Mouse (Mus musculus) kidney, embryonic 15.5 days (tissue): ENCODE data around the gene Cep63. TPM values are rescaled to one million over a fixed set of nuclear protein-coding genes. Genes with fewer than 3 reads are reported as not detected.
A peak's percentile ranks its signal among the peaks of the same experiment; 100 is the strongest.

Source experiments
- ATAC-seq: fragments of 200-750 bp; cut with Nextera tagmentation; replicated peaks from 2 replicates; pipeline ENCODE4 v1.8.0; 2017; ENCODE audit warnings: moderate TSS enrichment; ENCODE audit not compliant: low FRiP score
- H3K27ac ChIP-seq: fragments of 300-500 bp; sonication (generic); 2 replicates; pipeline ENCODE4 v1.5.1; 2015; ENCODE audit warnings: mild to moderate bottlenecking, inconsistent platforms
- H3K27me3 ChIP-seq: fragments of 300-500 bp; sonication (generic); 2 replicates; pipeline ENCODE4 v1.6.1; 2015; ENCODE audit warnings: inconsistent platforms
- H3K36me3 ChIP-seq: fragments of 300-500 bp; sonication (generic); 2 replicates; pipeline ENCODE4 v1.6.1; 2015; ENCODE audit warnings: inconsistent platforms
- H3K4me1 ChIP-seq: fragments of 300-500 bp; sonication (generic); 2 replicates; pipeline ENCODE4 v1.6.1; 2015; ENCODE audit warnings: inconsistent platforms
- H3K4me2 ChIP-seq: fragments of 300-500 bp; sonication (generic); 2 replicates; pipeline ENCODE4 v1.6.1; 2015; ENCODE audit warnings: moderate library complexity, mild to moderate bottlenecking, inconsistent platforms
- H3K4me3 ChIP-seq: fragments of 300-500 bp; sonication (generic); replicated peaks from 2 replicates; pipeline ENCODE4 v1.5.1; 2015; ENCODE audit warnings: mild to moderate bottlenecking, inconsistent platforms
- H3K9ac ChIP-seq: fragments of 300-500 bp; sonication (generic); 2 replicates; pipeline ENCODE4 v1.6.1; 2015; ENCODE audit warnings: mild to moderate bottlenecking, inconsistent platforms
- H3K9me3 ChIP-seq: fragments of 300-500 bp; sonication (generic); replicated peaks from 2 replicates; pipeline ENCODE4 v1.6.1; 2016; ENCODE audit warnings: inconsistent platforms
- WGBS: fragments of 180-500 bp; shearing (Covaris S2); methylation state at CpG from one replicate; pipeline ENCODE4 v1.1.7; 2015; ENCODE audit warnings: mixed read lengths; 5-methylcytosine and 5-hydroxymethylcytosine counted together
- polyA plus RNA-seq: library from polyadenylated mRNA; unstranded; fragments of >200 nt; fragmentation: Nextera tagmentation; extraction: Ambion mirVana; gene quantifications from 2 replicates; pipeline ENCODE4 v1.2.1, GENCODE M21; 2015

Cep63 gene
- polyA plus RNA-seq, 1 experiment from 2014 or later, result 61.7 TPM

DNA sequence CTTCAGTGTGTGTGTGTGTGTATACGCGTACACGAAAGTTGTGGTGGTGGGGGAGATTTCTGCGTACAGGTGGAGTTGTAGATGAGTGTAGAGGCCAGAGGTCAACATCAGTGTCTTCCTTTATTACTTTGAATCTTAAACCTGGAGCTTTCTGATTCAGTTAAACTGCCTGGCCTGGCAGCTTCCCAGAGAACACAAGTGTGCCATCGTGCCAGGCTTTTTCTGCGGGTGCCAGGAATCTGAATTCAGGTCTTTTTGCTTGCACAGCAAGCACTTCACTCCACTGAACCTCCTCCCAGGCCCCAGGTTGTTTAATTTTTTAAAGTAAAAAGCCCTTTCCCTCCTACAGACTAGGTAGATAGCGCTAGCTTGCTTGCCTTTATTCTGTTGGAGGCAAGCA lies 1.1 kb upstream of the Cep63 start:
- Histone ChIP-seq H3K4me3 (peak overlapping the region; percentile 80), H3K4me2 (peak overlapping the region; percentile 65), H3K36me3 (peaks cover 20% of the 10 kb centered on the region; the same call in 1 of the 2 replicates), H3K9ac (peak overlapping the region; percentile 98; the same call in 1 of the 2 replicates), H3K4me1 (peaks cover 29% of the 10 kb centered on the region), H3K9me3 (no peaks in the 10 kb centered on the region), H3K27ac (peak overlapping the region; percentile 96), H3K27me3 (no peaks in the 10 kb centered on the region)
- WGBS, result 71% methylated on average over 7 of the region's 7 CpGs
- ATAC-seq, result no peak

DNA sequence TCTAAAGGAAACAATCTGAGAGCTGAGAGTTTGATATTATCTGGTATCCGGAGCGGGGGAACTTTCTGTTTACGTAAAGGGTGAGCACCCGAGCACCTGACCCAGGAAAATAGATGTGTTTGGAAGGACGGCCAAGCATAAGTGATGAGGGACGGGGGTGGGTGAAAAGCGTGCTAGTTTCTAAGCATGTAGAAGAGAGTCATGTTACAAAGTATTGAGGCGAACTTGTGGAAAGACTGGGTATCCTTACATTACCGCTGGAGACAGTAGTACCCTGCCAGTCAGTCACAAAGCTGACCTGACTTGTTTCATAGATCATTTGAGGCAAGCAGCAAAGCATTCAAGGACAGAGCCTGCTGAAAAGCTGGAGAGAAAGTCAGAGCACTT lies 498 bp upstream of the Cep63 start:
- H3K27me3 ChIP-seq, result no peaks in the 10 kb centered on the region
- H3K36me3 ChIP-seq, result peaks cover 20% of the 10 kb centered on the region; the same call in 1 of the 2 replicates
- WGBS, result 0% methylated on average over 9 of the region's 9 CpGs
- no peaks in the 10 kb centered on the region for H3K9me3 ChIP-seq
- peak overlapping the region; percentile 98 for H3K9ac ChIP-seq
- no peak for ATAC-seq
- H3K4me2 ChIP-seq, result peak overlapping the region; percentile 65
- peak overlapping the region; percentile 96 for H3K27ac ChIP-seq
- H3K4me1 ChIP-seq, result peaks cover 27% of the 10 kb centered on the region
- H3K4me3 ChIP-seq, result peak overlapping the region; percentile 80

DNA sequence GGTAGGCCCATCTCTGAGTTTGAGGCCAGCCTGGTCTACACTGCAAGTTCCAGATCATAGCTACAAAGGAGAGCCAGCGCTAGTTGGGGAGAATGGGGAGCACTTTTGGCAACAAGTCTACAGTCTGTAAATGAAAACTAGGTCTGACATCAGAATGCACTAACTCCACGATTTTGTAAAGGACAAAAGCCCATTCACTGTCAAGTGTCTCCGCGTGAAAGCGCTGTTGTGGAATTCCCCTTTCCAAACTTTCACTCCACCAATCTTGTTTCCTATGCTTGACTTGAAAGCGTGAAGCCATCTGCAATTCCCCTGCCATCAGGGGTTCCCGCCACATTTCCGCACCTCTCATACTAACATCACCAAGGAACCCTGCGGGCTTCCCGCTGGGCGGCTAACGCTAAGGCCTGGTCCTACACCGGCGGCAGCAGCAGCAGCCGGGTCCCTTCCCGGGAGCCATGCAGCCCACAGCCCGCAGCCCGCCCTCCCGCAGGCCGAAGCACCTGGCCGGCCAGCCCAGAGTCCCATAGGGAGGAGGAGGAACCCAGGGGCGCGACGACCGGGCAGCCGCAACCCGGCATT lies 842 bp downstream of the Cep63 start:
- Histone ChIP-seq H3K27me3 (no peaks in the 10 kb centered on the region), H3K9me3 (no peaks in the 10 kb centered on the region), H3K4me3 (peak overlapping the region; percentile 80), H3K36me3 (0 out of 2 replicates have a peak, but pooled peaks cover 7% of the 10 kb centered on the region), H3K9ac (peak overlapping the region; percentile 98), H3K4me2 (peak overlapping the region; percentile 65), H3K27ac (peak overlapping the region; percentile 96), H3K4me1 (peaks cover 27% of the 10 kb centered on the region)
- no peak; the same call in 1 of the 2 replicates for ATAC-seq
- 1% methylated on average over 27 of the region's 27 CpGs for WGBS

DNA sequence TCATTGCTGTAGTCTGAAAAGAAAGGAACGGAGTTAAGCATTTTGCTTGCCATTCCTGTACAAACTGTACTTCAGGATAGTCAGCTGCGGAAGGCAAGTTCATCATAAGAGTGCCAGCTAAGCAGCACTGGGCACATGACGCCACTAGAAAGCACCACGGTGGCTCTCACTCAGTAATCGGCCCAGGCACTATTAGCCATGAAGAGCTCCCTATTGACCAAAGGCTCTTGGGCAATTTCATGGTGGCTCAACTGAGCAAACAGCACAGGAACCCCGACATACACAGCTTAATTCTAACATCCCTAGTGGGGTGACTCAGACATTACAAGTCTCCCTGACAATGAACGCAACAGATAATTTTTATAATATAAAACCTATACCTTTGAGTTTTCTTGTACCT lies 2.8 kb downstream of the Cep63 start:
- Histone ChIP-seq H3K9me3 (no peaks in the 10 kb centered on the region), H3K4me3 (no peak overlapping the region), H3K27me3 (no peaks in the 10 kb centered on the region), H3K4me1 (peaks cover 27% of the 10 kb centered on the region), H3K4me2 (no peak overlapping the region), H3K9ac (no peak overlapping the region), H3K27ac (no peak overlapping the region), H3K36me3 (peaks cover 6% of the 10 kb centered on the region; the same call in 1 of the 2 replicates)
- WGBS, result 90% methylated on average over 7 of the region's 7 CpGs
- no peak for ATAC-seq

DNA sequence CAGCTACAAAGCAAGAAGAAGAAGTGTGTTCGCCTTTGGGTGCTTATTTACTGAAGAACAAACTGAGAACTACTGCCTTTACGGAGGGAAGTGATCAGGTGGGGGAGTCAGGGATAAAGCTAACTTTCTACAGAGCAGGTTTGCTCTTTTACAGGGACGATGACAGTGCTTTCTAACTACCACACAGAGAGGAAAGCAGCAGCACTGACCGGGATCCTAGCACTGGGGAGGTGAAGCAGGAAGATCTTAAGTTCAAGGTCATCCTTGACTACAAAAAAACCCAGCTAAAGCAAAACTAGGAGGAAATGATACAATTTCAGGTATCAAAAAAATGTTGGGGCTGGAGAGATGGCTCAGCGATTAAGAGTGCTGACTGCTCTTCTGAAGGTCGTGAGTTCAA lies 3.5 kb downstream of the Cep63 start:
- Histone ChIP-seq H3K9me3 (no peaks in the 10 kb centered on the region), H3K4me1 (peaks cover 25% of the 10 kb centered on the region), H3K27ac (peak overlapping the region; percentile 7; the same call in 1 of the 2 replicates), H3K9ac (no peak overlapping the region), H3K4me3 (no peak overlapping the region), H3K27me3 (no peaks in the 10 kb centered on the region), H3K36me3 (peaks cover 13% of the 10 kb centered on the region), H3K4me2 (no peak overlapping the region)
- no peak for ATAC-seq
- WGBS, result 81% methylated on average over 6 of the region's 6 CpGs

DNA sequence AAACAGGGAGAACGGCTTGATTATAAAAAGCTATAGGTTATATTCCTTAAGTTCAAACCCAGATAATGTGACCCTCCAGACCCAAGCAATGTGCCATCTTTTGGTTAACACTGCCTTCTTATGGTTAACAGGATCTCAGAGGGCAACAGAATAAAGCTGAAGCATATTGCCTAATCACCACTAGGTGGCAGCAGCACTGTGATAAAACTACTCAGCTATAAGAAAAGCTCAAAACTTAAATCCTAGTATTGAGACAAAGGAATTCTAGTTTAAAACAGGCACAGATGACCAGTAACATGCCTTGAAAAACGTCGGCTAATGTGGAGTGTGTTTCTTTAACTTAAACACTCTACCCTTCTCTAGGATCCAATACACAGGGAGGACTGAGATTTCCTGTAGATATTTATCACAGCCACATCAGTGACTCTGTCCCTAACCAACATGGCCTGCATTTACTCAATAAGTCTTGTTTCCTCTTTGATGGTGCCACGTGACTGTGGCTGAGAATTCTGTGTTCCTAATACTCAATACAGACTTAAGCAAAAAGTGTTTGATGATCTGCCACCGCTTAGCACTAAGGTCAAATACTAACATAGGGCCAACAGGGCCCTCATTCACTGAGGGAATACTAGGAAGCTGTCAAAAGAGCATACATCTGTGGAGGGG lies 4.0 kb downstream of the Cep63 start:
- peaks cover 19% of the 10 kb centered on the region for H3K4me1 ChIP-seq
- WGBS, result 32% methylated on average over 5 of the region's 5 CpGs
- no peak for ATAC-seq
- H3K9me3 ChIP-seq, result no peaks in the 10 kb centered on the region
- no peak overlapping the region for H3K4me3 ChIP-seq
- no peak overlapping the region for H3K9ac ChIP-seq
- peaks cover 17% of the 10 kb centered on the region for H3K36me3 ChIP-seq
- H3K4me2 ChIP-seq, result no peak overlapping the region
- H3K27me3 ChIP-seq, result no peaks in the 10 kb centered on the region
- peak overlapping the region; percentile 7 for H3K27ac ChIP-seq

DNA sequence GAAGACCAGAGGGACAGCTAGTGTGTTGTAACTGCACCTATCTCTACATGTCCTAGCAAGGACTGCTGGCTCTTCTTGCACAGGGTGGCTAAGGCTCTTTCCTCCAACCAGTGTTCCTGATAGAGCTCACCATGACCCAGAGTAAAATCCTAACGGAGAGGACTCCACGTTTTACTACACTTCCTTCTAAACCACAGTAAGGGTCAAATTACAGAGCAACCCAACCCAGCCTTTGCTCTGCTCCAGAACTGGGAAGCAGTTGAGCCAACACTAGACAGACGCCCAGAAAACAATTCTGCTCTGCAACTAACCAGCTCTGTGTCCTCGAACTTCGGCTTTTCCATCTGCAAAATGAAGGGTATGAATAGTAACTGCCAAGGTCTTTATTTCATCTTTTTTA lies 4.9 kb downstream of the Cep63 start:
- no peak overlapping the region for H3K9ac ChIP-seq
- no peak for ATAC-seq
- H3K4me2 ChIP-seq, result no peak overlapping the region
- H3K36me3 ChIP-seq, result peaks cover 24% of the 10 kb centered on the region
- no peak overlapping the region for H3K27ac ChIP-seq
- H3K4me3 ChIP-seq, result no peak overlapping the region
- H3K27me3 ChIP-seq, result no peaks in the 10 kb centered on the region
- 40% methylated on average over 5 of the region's 5 CpGs for WGBS
- H3K4me1 ChIP-seq, result peaks cover 14% of the 10 kb centered on the region
- no peaks in the 10 kb centered on the region for H3K9me3 ChIP-seq

DNA sequence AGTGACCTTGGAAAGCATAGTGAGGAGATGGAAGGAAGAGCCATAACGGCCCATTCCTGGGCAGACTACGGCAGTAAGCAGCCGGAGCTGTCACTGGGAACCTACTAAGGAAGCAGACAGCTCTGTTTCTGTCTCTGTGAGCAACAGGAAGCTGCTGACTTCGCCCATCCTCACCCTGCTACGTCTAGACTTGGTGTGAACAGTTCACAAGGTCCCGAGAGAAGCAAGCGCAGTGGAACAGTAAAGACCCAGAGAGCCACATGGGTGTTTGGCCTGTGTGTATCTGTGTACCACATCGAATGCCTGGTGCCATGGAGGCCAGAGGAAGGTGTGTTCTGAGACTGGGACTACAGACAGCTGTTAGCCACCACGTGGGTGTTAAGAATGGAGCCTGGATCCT lies 10.1 kb downstream of the Cep63 start:
- Histone ChIP-seq H3K9me3 (no peaks in the 10 kb centered on the region), H3K27ac (no peak overlapping the region), H3K4me1 (no peaks in the 10 kb centered on the region), H3K9ac (no peak overlapping the region), H3K27me3 (no peaks in the 10 kb centered on the region), H3K4me3 (no peak overlapping the region), H3K36me3 (peaks cover 59% of the 10 kb centered on the region), H3K4me2 (no peak overlapping the region)
- WGBS, result 71% methylated on average over 9 of the region's 9 CpGs
- no peak for ATAC-seq

DNA sequence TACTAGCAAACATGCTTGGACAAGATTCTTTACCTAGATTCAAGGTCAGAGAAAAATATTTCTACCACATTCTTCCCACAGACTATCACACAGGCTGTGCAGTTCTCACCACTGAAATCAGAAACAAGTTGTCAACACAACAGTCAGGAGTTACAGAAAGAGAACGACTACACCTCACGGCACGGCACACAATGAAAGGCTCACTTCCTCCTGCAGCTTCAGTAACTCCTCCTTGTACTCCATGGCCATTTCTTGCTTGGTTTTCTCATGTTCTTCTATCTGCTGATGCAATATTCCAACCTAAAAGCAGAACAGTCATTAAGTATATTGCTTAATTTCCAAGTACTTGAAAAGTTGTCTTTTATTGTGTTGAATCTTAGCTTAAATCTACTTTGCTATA lies 11.3 kb downstream of the Cep63 start:
- 82% methylated on average over 3 of the region's 3 CpGs for WGBS

DNA sequence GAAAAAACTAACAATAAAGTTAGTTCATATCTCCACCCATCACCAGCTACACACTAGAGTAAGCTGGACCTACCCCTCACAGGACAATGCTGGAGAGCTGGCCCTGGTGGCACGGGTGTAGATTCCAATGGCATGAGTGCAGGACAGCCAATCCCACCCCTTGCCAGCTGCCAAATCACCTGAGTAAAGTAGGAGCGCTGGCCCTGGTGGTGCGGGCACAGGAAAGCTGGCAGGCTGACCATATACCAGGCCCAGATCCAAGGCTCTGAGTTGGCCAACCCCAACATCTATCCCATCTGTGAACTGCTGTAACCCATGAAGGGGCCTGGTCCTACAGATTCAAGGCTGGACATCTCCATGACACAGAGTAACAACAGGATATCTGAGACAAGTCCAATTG lies 17.1 kb downstream of the Cep63 start:
- no peaks in the 10 kb centered on the region for H3K4me1 ChIP-seq
- no peaks in the 10 kb centered on the region for H3K9me3 ChIP-seq
- no peak overlapping the region for H3K9ac ChIP-seq
- 95% methylated on average over 3 of the region's 3 CpGs for WGBS
- no peak overlapping the region for H3K4me2 ChIP-seq
- H3K27me3 ChIP-seq, result no peaks in the 10 kb centered on the region
- H3K4me3 ChIP-seq, result no peak overlapping the region
- ATAC-seq, result no peak
- peaks cover 56% of the 10 kb centered on the region for H3K36me3 ChIP-seq
- H3K27ac ChIP-seq, result no peak overlapping the region

More for the DNA sequence above, 11.3 kb downstream of the Cep63 start:
- no peaks in the 10 kb centered on the region for H3K9me3 ChIP-seq
- no peak overlapping the region for H3K4me2 ChIP-seq
- H3K9ac ChIP-seq, result no peak overlapping the region
- no peak for ATAC-seq
- no peaks in the 10 kb centered on the region for H3K4me1 ChIP-seq
- peaks cover 69% of the 10 kb centered on the region for H3K36me3 ChIP-seq
- no peak overlapping the region for H3K27ac ChIP-seq
- no peaks in the 10 kb centered on the region for H3K27me3 ChIP-seq
- H3K4me3 ChIP-seq, result no peak overlapping the region

DNA sequence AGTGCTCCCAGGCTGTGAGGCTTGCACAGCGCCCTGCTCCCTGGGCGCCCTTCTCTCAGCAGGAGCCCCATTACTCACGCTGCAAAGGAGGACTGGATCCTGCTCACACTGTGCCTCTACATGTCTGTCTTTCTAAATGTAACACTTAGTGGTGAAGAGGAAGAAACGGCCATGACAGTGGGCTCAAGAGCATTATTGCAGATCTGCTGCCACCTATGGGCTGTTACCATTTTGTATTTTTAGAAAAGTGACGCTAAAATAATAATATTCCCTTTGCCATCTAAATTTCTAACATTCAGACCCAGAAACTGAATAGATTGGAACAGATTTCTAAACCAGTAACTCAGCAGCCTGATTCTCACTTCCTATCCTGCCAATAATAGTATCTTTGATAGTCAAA lies 18.9 kb downstream of the Cep63 start:
- Histone ChIP-seq H3K4me3 (no peak overlapping the region), H3K4me1 (no peaks in the 10 kb centered on the region), H3K9ac (no peak overlapping the region), H3K36me3 (peaks cover 43% of the 10 kb centered on the region), H3K27me3 (no peaks in the 10 kb centered on the region), H3K27ac (no peak overlapping the region), H3K9me3 (no peaks in the 10 kb centered on the region), H3K4me2 (no peak overlapping the region)
- 71% methylated on average over 5 of the region's 5 CpGs for WGBS
- no peak for ATAC-seq

DNA sequence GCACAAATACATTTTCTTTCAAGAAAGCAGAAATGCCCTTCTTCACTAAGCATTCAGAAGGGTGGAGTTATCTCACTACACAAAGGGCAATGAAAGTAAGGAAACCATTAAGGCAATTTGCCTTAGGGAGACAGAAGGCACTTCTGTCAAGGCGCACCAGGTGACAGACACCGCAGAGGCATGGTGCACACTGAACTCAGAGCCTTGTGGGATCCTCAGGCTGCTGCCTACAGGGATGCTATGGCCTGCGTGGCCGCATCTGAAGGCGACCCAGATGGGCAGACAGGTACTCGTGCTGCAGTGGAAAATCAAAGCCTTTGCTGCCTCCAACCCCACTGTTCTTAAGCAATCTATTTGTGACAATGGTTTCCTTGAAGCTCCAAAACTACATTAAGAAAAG lies 21.2 kb downstream of the Cep63 start:
- Histone ChIP-seq H3K4me3 (no peak overlapping the region), H3K36me3 (peaks cover 45% of the 10 kb centered on the region), H3K4me1 (no peaks in the 10 kb centered on the region), H3K27ac (no peak overlapping the region), H3K9ac (no peak overlapping the region), H3K27me3 (no peaks in the 10 kb centered on the region), H3K4me2 (no peak overlapping the region), H3K9me3 (no peaks in the 10 kb centered on the region)
- WGBS, result 90% methylated on average over 6 of the region's 6 CpGs
- ATAC-seq, result no peak
